Mouse (Mus musculus): ENCODE data around the gene S100a3. TPM values are rescaled to one million over a fixed set of nuclear protein-coding genes. Genes with fewer than 3 reads are reported as not detected.

Gene S100a3
- polyA plus RNA-seq, 1 experiment from 2014 or later, result not detected

DNA sequence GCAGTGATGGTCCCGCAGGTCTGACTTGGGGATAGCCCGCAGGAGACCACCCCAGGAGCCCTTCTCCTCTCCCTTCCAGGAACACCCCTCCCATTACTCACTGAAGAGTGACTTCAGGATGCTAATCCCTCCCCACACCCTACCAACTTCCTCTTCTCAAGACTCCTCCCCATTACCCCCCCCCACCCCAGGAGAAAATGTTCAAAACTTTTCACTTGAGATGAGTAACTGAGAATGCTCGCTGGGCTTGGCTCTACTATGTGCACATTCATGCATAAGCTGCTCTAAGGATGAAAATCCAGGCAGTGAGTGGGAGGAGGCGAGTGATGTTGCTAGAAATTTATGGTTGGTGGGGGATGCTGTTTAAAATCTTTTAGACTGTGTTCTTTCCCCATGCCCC, 51.7 kb downstream of the S100a3 start:
- Histone ChIP-seq H3K9ac (ENCODE audit: low read depth, low read length) (no peak overlapping the region), H3K4me2 (ENCODE audit: low read length) (no peak overlapping the region), H3K36me3 (ENCODE audit: control insufficient read depth, insufficient read depth, low read length) (no peaks in the 10 kb centered on the region), H3K4me1 (ENCODE audit: control insufficient read depth, insufficient read depth, low read length) (peaks cover 3% of the 10 kb centered on the region; the same call in 1 of the 2 replicates), H3K4me3 (ENCODE audit: low read depth, low read length) (no peak overlapping the region), H3K9me3 (replicated peaks; ENCODE audit: control insufficient read depth, low read length, poor library complexity, severe bottlenecking) (no peaks in the 10 kb centered on the region), H3K27me3 (ENCODE audit: control insufficient read depth, insufficient read depth, low read depth, low read length) (peaks cover 5% of the 10 kb centered on the region; the same call in 1 of the 2 replicates), H3K27ac (ENCODE audit: low read length) (no peak overlapping the region)
- ATAC-seq, result no peak
- 69% methylated on average over 4 of the region's 4 CpGs for WGBS

DNA sequence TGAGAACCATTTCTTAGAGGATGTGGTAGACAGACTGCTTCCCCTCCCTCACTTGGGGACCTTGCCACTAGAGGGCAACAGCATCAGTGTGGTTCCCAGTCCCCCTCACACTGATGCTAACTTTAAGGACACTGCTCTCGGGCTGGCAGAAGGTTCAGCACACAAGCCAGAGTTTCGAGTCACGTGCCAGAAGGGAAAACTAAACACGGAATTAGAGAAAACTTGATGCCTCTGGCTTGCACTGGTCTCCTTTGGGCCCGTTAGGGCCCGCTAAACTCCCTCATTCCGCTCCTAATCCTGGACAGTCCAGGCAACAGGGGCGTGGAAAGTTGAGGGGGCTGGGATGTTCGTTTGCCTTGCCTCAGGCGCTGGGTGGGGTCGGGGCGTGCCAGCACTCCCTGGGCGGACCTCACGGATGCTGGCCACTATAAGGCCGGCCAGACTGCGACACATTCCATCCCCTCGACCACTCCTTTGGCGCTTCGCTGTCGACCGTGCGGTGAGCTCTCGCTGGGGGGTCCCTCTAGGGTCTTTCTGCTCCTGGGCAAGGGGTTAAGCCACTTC, 52.4 kb downstream of the S100a3 start, which contains the start of gene S100a6:
S100a6 (plus strand) TSS at position 155 of the 564 bp plus-strand sequence.
- Histone ChIP-seq H3K4me1 (ENCODE audit: control insufficient read depth, insufficient read depth, low read length) (peaks cover 3% of the 10 kb centered on the region; the same call in 1 of the 2 replicates), H3K9ac (ENCODE audit: low read depth, low read length) (peak within 1 kb of the TSS; percentile 48; the same call in 1 of the 2 replicates), H3K4me2 (ENCODE audit: low read length) (peak within 1 kb of the TSS; percentile 68), H3K27me3 (ENCODE audit: control insufficient read depth, insufficient read depth, low read depth, low read length) (peaks cover 5% of the 10 kb centered on the region; the same call in 1 of the 2 replicates), H3K36me3 (ENCODE audit: control insufficient read depth, insufficient read depth, low read length) (no peaks in the 10 kb centered on the region), H3K9me3 (replicated peaks; ENCODE audit: control insufficient read depth, low read length, poor library complexity, severe bottlenecking) (no peaks in the 10 kb centered on the region), H3K27ac (ENCODE audit: low read length) (no peak within 1 kb of the TSS), H3K4me3 (ENCODE audit: low read depth, low read length) (peak within 1 kb of the TSS; percentile 31)
- peak; percentile 63 for ATAC-seq
- under 1% methylated on average over 23 of the region's 23 CpGs for WGBS

GRCm38 (mm10) chr3:90613461-90614147, 53.2 kb downstream of the S100a3 start:
- WGBS, result 80% methylated on average over 7 of the region's 7 CpGs

DNA sequence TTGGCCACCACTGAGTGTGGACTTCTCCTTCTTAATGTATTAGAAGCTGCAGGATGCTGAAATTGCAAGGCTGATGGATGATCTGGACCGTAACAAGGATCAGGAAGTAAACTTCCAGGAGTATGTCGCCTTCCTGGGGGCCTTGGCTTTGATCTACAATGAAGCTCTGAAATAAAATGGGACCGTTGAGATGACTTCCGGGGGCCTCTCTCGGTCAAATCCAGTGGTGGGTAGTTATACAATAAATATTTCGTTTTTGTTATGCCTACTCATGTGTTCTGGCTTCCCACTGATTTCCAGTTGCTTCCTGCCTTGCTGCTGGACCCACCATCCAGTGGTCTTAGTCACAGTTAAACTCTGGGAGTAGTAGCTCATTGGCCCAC, 53.8 kb downstream of the S100a3 start:
- H3K4me2 ChIP-seq (ENCODE audit: low read length), result no peak overlapping the region
- 88% methylated on average over 6 of the region's 6 CpGs for WGBS
- no peak overlapping the region for H3K4me3 ChIP-seq (ENCODE audit: low read depth, low read length)
- peaks cover 3% of the 10 kb centered on the region; the same call in 1 of the 2 replicates for H3K4me1 ChIP-seq (ENCODE audit: control insufficient read depth, insufficient read depth, low read length)
- H3K27me3 ChIP-seq (ENCODE audit: control insufficient read depth, insufficient read depth, low read depth, low read length), result peaks cover 5% of the 10 kb centered on the region; the same call in 1 of the 2 replicates
- no peaks in the 10 kb centered on the region for H3K36me3 ChIP-seq (ENCODE audit: control insufficient read depth, insufficient read depth, low read length)
- no peak overlapping the region for H3K27ac ChIP-seq (ENCODE audit: low read length)
- no peak for ATAC-seq
- H3K9me3 ChIP-seq (replicated peaks; ENCODE audit: control insufficient read depth, low read length, poor library complexity, severe bottlenecking), result no peaks in the 10 kb centered on the region
- H3K9ac ChIP-seq (ENCODE audit: low read depth, low read length), result no peak overlapping the region

More at GRCm38 (mm10) chr3:90613461-90614147, 53.2 kb downstream of the S100a3 start:
- H3K4me3 ChIP-seq (ENCODE audit: low read depth, low read length), result no peak overlapping the region
- H3K27ac ChIP-seq (ENCODE audit: low read length), result no peak overlapping the region
- no peaks in the 10 kb centered on the region for H3K9me3 ChIP-seq (replicated peaks; ENCODE audit: control insufficient read depth, low read length, poor library complexity, severe bottlenecking)
- no peak overlapping the region for H3K9ac ChIP-seq (ENCODE audit: low read depth, low read length)
- H3K4me2 ChIP-seq (ENCODE audit: low read length), result peak overlapping the region; percentile 68
- ATAC-seq, result peak; percentile 46; the same call in 1 of the 2 replicates
- H3K4me1 ChIP-seq (ENCODE audit: control insufficient read depth, insufficient read depth, low read length), result peaks cover 3% of the 10 kb centered on the region; the same call in 1 of the 2 replicates
- H3K27me3 ChIP-seq (ENCODE audit: control insufficient read depth, insufficient read depth, low read depth, low read length), result peaks cover 5% of the 10 kb centered on the region; the same call in 1 of the 2 replicates
- no peaks in the 10 kb centered on the region for H3K36me3 ChIP-seq (ENCODE audit: control insufficient read depth, insufficient read depth, low read length)

- Histone ChIP-seq H3K4me3 (ENCODE audit: low read depth, low read length) (no peak overlapping the region), H3K9ac (ENCODE audit: low read depth, low read length) (no peak overlapping the region), H3K4me2 (ENCODE audit: low read length) (no peak overlapping the region), H3K27me3 (ENCODE audit: control insufficient read depth, insufficient read depth, low read depth, low read length) (peaks cover 5% of the 10 kb centered on the region; the same call in 1 of the 2 replicates), H3K9me3 (replicated peaks; ENCODE audit: control insufficient read depth, low read length, poor library complexity, severe bottlenecking) (no peaks in the 10 kb centered on the region), H3K27ac (ENCODE audit: low read length) (no peak overlapping the region), H3K36me3 (ENCODE audit: control insufficient read depth, insufficient read depth, low read length) (no peaks in the 10 kb centered on the region), H3K4me1 (ENCODE audit: control insufficient read depth, insufficient read depth, low read length) (peaks cover 3% of the 10 kb centered on the region; the same call in 1 of the 2 replicates)
- ATAC-seq, result no peak
- WGBS, result 82% methylated on average over 11 of the region's 11 CpGs
Observed at GRCm38 (mm10) chr3:90614611-90615251, 54.4 kb downstream of the S100a3 start.

DNA sequence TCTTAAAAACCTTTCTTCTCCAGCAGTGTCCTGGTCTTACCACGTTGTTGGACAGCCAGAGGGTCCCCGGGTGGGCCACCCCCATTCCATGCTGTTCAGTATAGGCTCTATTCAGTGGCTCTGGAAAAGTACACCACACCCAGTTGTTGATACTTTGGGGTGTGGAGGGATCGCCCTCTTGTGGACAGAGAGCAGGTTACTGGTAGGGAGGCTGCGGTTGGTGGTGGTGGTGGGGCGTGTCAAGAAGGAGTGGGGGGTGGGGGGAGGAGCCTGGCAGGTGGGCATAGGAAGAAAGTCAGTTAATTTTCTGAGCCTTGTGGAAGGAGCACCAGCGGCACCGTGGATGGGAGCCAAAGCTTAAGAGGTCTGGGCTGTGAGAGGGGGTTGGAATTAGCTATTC, 55.0 kb downstream of the S100a3 start:
- 16% methylated on average over 7 of the region's 7 CpGs for WGBS
- 0 out of 2 replicates have a peak, but pooled peaks have one; percentile 43 for ATAC-seq

DNA sequence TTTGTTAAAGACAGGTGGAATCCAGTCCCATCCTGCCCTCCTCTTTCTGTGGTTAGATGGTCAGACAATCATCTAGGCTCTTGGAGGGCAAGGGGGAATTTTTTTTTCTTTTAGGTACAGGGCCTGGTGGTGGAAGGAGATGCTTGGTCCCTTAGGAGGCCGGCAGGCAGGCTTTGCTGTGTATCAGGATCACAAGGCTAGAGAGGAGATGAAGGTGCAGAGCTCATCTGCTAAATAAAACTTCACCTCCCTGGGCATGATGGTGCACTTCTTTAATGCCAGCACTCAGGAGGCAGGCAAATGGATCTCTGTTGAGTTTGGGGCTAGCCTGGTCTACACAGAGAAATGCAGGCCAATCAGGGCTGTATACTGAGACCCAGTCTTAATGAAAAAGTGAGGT, 55.5 kb downstream of the S100a3 start:
- no peak for ATAC-seq
- 65% methylated on average over 1 of the region's 1 CpGs for WGBS

More for the DNA sequence above, 55.0 kb downstream of the S100a3 start:
- no peak overlapping the region for H3K4me2 ChIP-seq (ENCODE audit: low read length)
- peaks cover 5% of the 10 kb centered on the region; the same call in 1 of the 2 replicates for H3K27me3 ChIP-seq (ENCODE audit: control insufficient read depth, insufficient read depth, low read depth, low read length)
- H3K9ac ChIP-seq (ENCODE audit: low read depth, low read length), result no peak overlapping the region
- H3K36me3 ChIP-seq (ENCODE audit: control insufficient read depth, insufficient read depth, low read length), result no peaks in the 10 kb centered on the region
- H3K4me1 ChIP-seq (ENCODE audit: control insufficient read depth, insufficient read depth, low read length), result peaks cover 3% of the 10 kb centered on the region; the same call in 1 of the 2 replicates
- no peak overlapping the region for H3K27ac ChIP-seq (ENCODE audit: low read length)
- no peaks in the 10 kb centered on the region for H3K9me3 ChIP-seq (replicated peaks; ENCODE audit: control insufficient read depth, low read length, poor library complexity, severe bottlenecking)
- H3K4me3 ChIP-seq (ENCODE audit: low read depth, low read length), result no peak overlapping the region

DNA sequence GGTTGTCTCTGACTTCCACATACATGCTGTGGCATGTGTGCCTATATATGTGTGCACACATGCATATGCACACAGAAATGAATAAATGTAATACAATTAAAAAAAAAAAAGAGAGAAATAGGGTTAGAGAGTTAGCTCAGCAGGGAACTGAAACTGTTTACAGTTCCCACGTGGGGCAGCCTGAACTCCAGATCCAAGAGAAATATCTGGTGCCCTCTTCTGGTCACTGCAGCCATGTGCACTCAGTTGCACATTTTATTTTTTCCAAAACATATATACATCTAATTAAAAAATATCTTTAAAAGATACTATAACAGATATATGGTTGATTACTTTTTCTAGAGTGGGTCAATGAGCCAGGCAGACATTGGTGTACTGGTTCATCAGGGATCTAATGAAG, 57.2 kb downstream of the S100a3 start:
- H3K9me3 ChIP-seq (replicated peaks; ENCODE audit: control insufficient read depth, low read length, poor library complexity, severe bottlenecking), result no peaks in the 10 kb centered on the region
- H3K27ac ChIP-seq (ENCODE audit: low read length), result no peak overlapping the region
- H3K36me3 ChIP-seq (ENCODE audit: control insufficient read depth, insufficient read depth, low read length), result no peaks in the 10 kb centered on the region
- H3K4me2 ChIP-seq (ENCODE audit: low read length), result no peak overlapping the region
- H3K4me3 ChIP-seq (ENCODE audit: low read depth, low read length), result no peak overlapping the region
- ATAC-seq, result no peak
- no peak overlapping the region for H3K9ac ChIP-seq (ENCODE audit: low read depth, low read length)
- H3K27me3 ChIP-seq (ENCODE audit: control insufficient read depth, insufficient read depth, low read depth, low read length), result peaks cover 5% of the 10 kb centered on the region; the same call in 1 of the 2 replicates
- H3K4me1 ChIP-seq (ENCODE audit: control insufficient read depth, insufficient read depth, low read length), result peaks cover 3% of the 10 kb centered on the region; the same call in 1 of the 2 replicates
- WGBS, result 14% methylated on average over 1 of the region's 1 CpGs

More for the DNA sequence above, 55.5 kb downstream of the S100a3 start:
- no peaks in the 10 kb centered on the region for H3K36me3 ChIP-seq (ENCODE audit: control insufficient read depth, insufficient read depth, low read length)
- H3K4me1 ChIP-seq (ENCODE audit: control insufficient read depth, insufficient read depth, low read length), result peaks cover 3% of the 10 kb centered on the region; the same call in 1 of the 2 replicates
- H3K27me3 ChIP-seq (ENCODE audit: control insufficient read depth, insufficient read depth, low read depth, low read length), result peaks cover 5% of the 10 kb centered on the region; the same call in 1 of the 2 replicates
- H3K9ac ChIP-seq (ENCODE audit: low read depth, low read length), result no peak overlapping the region
- H3K4me2 ChIP-seq (ENCODE audit: low read length), result no peak overlapping the region
- no peak overlapping the region for H3K27ac ChIP-seq (ENCODE audit: low read length)
- no peaks in the 10 kb centered on the region for H3K9me3 ChIP-seq (replicated peaks; ENCODE audit: control insufficient read depth, low read length, poor library complexity, severe bottlenecking)
- H3K4me3 ChIP-seq (ENCODE audit: low read depth, low read length), result no peak overlapping the region

Measured in midbrain, embryonic 16.5 days (tissue).